Mouse (Mus musculus) liver, embryonic 13.5 days (tissue): ENCODE results near the gene Ece1. TPM values are rescaled to one million over a fixed set of nuclear protein-coding genes. Genes with fewer than 3 reads are reported as not detected.

Experiments
- ATAC-seq: fragments of 200-750 bp; cut with Nextera tagmentation; 2 replicates; pipeline ENCODE4 v1.8.0; 2017; ENCODE audit warnings: low read depth, mild to moderate bottlenecking, moderate number of reproducible peaks, moderate library complexity
- DNase-seq: peaks from one replicate; pipeline ENCODE4 v3.0.0; 2022
- H3K27ac ChIP-seq: fragments of 300-500 bp; sonication (generic); 2 replicates; pipeline ENCODE4 v1.5.1; 2015; ENCODE audit warnings: moderate library complexity, mild to moderate bottlenecking, inconsistent platforms
- H3K27me3 ChIP-seq: fragments of 300-500 bp; sonication (generic); 2 replicates; pipeline ENCODE4 v1.6.1; 2015; ENCODE audit warnings: mild to moderate bottlenecking, inconsistent platforms
- H3K36me3 ChIP-seq: fragments of 300-500 bp; sonication (generic); 2 replicates; pipeline ENCODE4 v1.6.1; 2015; ENCODE audit warnings: mild to moderate bottlenecking, inconsistent platforms
- H3K4me1 ChIP-seq: fragments of 300-500 bp; sonication (generic); replicated peaks from 2 replicates; pipeline ENCODE4 v1.6.1; 2015; ENCODE audit warnings: inconsistent platforms
- H3K4me2 ChIP-seq: fragments of 300-500 bp; sonication (generic); 2 replicates; pipeline ENCODE4 v1.6.1; 2015; ENCODE audit warnings: inconsistent platforms, mild to moderate bottlenecking, moderate library complexity
- H3K4me3 ChIP-seq: fragments of 300-500 bp; sonication (generic); replicated peaks from 2 replicates; pipeline ENCODE4 v1.5.1; 2015; ENCODE audit warnings: mild to moderate bottlenecking, inconsistent platforms
- H3K9ac ChIP-seq: fragments of 300-500 bp; sonication (generic); 2 replicates; pipeline ENCODE4 v1.6.1; 2015; ENCODE audit warnings: mild to moderate bottlenecking, inconsistent platforms
- H3K9me3 ChIP-seq: fragments of 300-500 bp; sonication (generic); replicated peaks from 2 replicates; pipeline ENCODE4 v1.6.1; 2016; ENCODE audit warnings: inconsistent platforms
- WGBS: fragments of 180-500 bp; shearing (Covaris S2); methylation state at CpG from one replicate; pipeline ENCODE4 v1.1.7; 2015; ENCODE audit not compliant: insufficient replicate concordance; 5-methylcytosine and 5-hydroxymethylcytosine counted together
- polyA plus RNA-seq: library from polyadenylated mRNA; unstranded; fragments of >200 nt; fragmentation: Nextera tagmentation; extraction: Ambion mirVana; gene quantifications from 2 replicates; pipeline ENCODE4 v1.2.1, GENCODE M21; 2015

Ece1 gene
- polyA plus RNA-seq = 12.3 and 14.2 TPM in 2 replicates

DNA sequence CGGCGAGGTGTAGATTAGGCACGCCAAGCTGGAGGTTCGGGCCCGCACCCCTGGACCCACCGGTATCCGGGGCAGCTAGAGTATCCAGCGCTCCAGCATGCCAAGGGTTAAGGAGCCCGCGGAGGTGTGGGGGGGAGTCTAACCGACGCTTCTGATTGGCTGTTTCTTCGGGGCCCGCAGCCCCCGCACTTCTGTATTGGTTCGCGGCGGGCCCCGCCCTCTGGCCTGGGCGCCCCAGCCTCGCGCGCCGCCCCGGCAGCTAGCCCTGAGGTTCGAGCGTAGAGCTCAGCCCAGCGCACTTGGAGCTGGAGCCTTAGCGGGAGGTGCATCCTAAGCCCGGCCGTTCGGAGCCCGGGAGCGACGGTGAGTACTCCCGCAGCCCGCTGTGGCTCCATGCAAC, at the start of gene Ece1:
Ece1 (plus strand) TSS at position 219 of the 400 bp plus-strand sequence.
- H3K4me3 ChIP-seq = peak within 1 kb of the TSS; percentile 69
- peak within 1 kb of the TSS; percentile 78 for H3K9ac ChIP-seq
- 0 out of 2 replicates have a peak within 1 kb of the TSS, but pooled peaks have one; percentile 9 for H3K27ac ChIP-seq
- under 1% methylated on average over 37 of the region's 37 CpGs for WGBS
- peak within 1 kb of the TSS; percentile 83 for H3K4me2 ChIP-seq
- DNase-seq = peak; percentile 75
- ATAC-seq = peak; percentile 89
- H3K27me3 ChIP-seq = peaks cover 42% of the 10 kb centered on the region
- H3K4me1 ChIP-seq = peaks cover 59% of the 10 kb centered on the region
- no peaks in the 10 kb centered on the region for H3K36me3 ChIP-seq
- no peaks in the 10 kb centered on the region for H3K9me3 ChIP-seq

DNA sequence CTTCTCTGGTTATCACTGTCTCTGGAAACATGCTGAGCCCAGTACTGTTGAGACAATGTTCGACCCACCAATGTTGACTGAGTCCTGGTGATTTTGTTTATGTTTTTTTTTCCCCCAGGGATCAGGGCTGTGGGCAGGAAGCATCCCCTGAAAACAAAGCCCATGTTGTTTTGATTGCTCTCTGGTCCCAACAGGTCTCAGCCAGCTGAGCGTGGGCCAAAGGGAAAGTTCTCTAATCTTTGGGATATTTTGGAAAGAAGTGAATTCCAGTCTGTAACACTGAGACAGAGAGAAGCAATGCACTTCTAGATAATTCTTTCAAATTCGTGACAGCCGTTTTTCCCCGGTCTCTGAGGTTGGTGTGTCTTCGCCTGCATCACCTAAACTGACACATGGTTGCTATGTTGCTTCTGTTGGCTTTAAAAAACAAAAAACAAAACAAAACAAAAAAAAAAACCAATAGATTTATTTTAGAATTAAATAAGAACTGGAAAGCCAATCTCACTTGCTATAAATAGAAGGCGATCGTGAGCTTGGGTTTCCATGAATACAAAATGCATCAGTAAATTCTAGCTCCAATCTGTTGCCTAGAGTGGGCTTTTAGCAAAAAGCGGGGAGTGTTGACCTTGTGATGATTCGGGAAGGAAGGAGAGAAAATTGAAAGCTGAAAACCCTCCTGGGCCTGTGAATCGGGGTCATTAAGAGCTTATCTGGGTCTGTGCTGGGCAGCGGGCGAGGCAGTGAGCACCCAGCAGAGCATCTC, 48.9 kb upstream of the Ece1 start:
- H3K4me3 ChIP-seq = no peak overlapping the region
- no peaks in the 10 kb centered on the region for H3K4me1 ChIP-seq
- ATAC-seq (no peak), DNase-seq (no peak)
- no peaks in the 10 kb centered on the region for H3K9me3 ChIP-seq
- 0 out of 2 replicates have a peak, but pooled peaks cover 12% of the 10 kb centered on the region for H3K27me3 ChIP-seq
- H3K4me2 ChIP-seq = no peak overlapping the region
- H3K36me3 ChIP-seq = no peaks in the 10 kb centered on the region
- no peak overlapping the region for H3K9ac ChIP-seq
- H3K27ac ChIP-seq = no peak overlapping the region
- 57% methylated on average over 13 of the region's 13 CpGs for WGBS

DNA sequence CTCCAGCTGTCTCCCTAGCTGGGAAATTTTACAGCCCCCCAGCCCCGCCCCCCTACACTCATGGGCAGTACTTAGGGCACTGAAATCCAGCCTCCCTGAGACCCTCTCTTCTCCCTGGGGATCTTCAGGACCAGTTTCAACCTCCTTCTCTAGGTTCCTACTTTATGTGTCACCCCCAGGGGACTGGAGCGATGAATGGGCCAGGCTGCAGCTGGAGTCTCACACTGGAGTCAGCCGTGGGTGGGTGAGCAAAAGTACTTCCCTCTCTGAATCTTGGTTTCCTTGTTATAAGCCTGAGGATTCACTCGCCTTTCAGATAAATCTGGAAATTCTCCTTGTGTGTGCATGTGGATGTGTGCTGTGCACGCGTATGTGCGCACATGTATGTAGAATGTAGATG, 47.9 kb upstream of the Ece1 start:
- no peak overlapping the region for H3K4me3 ChIP-seq
- H3K27me3 ChIP-seq = 0 out of 2 replicates have a peak, but pooled peaks cover 12% of the 10 kb centered on the region
- ATAC-seq = no peak
- 72% methylated on average over 7 of the region's 7 CpGs for WGBS
- H3K9ac ChIP-seq = no peak overlapping the region
- DNase-seq = no peak
- H3K27ac ChIP-seq = no peak overlapping the region
- no peaks in the 10 kb centered on the region for H3K9me3 ChIP-seq
- no peaks in the 10 kb centered on the region for H3K36me3 ChIP-seq
- H3K4me1 ChIP-seq = no peaks in the 10 kb centered on the region
- no peak overlapping the region for H3K4me2 ChIP-seq

DNA sequence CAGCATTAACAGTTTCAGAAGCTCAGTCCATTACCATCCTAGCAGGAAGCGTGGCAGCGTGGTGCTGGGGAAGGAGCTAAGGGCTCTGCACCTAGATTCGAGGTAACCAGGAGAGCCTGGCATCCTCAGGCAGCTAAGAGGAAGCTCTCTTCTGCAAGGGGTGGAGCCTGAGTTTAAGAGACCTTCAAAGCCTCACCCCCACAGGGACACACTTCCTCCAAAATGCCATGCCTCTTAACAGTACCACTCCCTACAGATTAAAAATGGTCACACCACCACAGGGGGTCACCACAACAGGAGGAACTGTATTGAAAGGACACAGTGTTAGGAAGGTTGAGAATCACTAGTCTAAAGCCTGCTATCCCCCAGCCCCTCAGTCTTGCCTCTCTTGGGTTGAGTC, 46.6 kb upstream of the Ece1 start:
- Histone ChIP-seq H3K4me1 (no peaks in the 10 kb centered on the region), H3K4me3 (no peak overlapping the region), H3K9ac (no peak overlapping the region), H3K27me3 (0 out of 2 replicates have a peak, but pooled peaks cover 6% of the 10 kb centered on the region), H3K27ac (no peak overlapping the region), H3K36me3 (no peaks in the 10 kb centered on the region), H3K4me2 (no peak overlapping the region), H3K9me3 (no peaks in the 10 kb centered on the region)
- ATAC-seq (no peak), DNase-seq (no peak)
- WGBS = 27% methylated on average over 3 of the region's 3 CpGs

DNA sequence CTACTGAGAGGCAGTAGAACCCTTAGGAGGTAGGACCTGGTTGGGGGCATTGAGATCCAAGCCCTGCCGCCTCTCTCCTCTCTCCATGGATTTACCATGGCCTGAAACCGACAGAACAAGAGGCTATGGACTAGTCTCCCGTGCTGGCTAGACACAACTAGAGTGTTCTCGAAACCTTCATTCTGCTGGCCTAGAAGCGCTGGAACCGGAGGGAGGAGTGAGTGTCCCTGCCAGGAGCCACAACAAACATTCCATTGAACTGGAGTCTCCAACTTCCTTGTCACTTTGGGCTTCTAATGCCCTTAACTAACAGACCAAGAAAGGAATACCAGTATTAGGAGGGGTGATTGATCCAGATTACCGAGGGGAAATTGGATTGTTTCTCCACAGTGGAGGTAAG, 45.8 kb upstream of the Ece1 start:
- H3K4me3 ChIP-seq = no peak overlapping the region
- H3K4me1 ChIP-seq = no peaks in the 10 kb centered on the region
- H3K27ac ChIP-seq = no peak overlapping the region
- no peaks in the 10 kb centered on the region for H3K9me3 ChIP-seq
- no peaks in the 10 kb centered on the region for H3K36me3 ChIP-seq
- H3K27me3 ChIP-seq = 0 out of 2 replicates have a peak, but pooled peaks cover 6% of the 10 kb centered on the region
- DNase-seq (no peak), ATAC-seq (no peak)
- no peak overlapping the region for H3K4me2 ChIP-seq
- 47% methylated on average over 7 of the region's 7 CpGs for WGBS
- H3K9ac ChIP-seq = no peak overlapping the region

DNA sequence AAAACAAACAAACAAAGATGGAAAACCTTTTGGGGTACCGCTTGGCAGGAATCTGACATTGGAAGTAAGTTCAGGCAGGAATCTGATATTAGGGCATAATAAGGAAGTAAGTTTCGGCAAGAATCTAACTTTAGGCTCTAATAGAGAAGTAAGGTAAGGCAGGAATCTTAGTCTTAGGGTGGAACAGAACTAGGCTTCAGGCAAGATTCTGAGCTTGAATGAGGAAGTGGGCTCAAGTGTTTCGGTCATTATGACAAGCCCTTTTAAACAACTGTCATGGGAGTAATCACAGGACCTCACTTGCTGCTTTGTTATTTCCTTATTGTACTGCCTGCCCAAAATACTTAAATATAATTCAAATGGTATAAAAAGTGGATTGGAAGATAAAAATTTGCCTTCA, 43.7 kb upstream of the Ece1 start:
- Histone ChIP-seq H3K4me3 (no peak overlapping the region), H3K36me3 (no peaks in the 10 kb centered on the region), H3K9me3 (no peaks in the 10 kb centered on the region), H3K4me1 (no peaks in the 10 kb centered on the region), H3K27ac (no peak overlapping the region), H3K4me2 (no peak overlapping the region), H3K27me3 (no peaks in the 10 kb centered on the region), H3K9ac (no peak overlapping the region)
- DNase-seq = no peak
- 47% methylated on average over 3 of the region's 3 CpGs for WGBS
- no peak for ATAC-seq

DNA sequence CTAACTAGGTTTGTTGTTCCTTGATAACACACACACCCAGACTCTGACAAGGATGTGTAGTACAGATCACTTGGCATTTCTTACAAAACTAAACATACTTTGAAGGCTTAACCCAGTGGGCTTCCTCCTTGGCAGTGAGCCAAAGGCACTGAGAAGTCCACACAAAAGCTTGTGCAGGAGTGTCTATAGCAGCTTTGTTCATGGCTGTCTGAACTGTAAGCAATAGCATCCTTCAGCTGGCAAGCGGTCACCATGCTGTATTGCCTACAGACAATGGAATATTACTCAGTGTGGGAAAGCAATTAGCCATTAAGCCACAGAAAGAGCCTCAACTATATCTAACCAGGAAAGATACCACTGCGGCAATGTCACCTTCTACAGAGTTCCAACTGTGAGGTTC, 42.5 kb upstream of the Ece1 start:
- H3K36me3 ChIP-seq = no peaks in the 10 kb centered on the region
- H3K9ac ChIP-seq = no peak overlapping the region
- ATAC-seq (no peak), DNase-seq (no peak)
- no peaks in the 10 kb centered on the region for H3K27me3 ChIP-seq
- H3K9me3 ChIP-seq = no peaks in the 10 kb centered on the region
- H3K4me2 ChIP-seq = no peak overlapping the region
- H3K4me3 ChIP-seq = no peak overlapping the region
- H3K27ac ChIP-seq = no peak overlapping the region
- no peaks in the 10 kb centered on the region for H3K4me1 ChIP-seq
- WGBS = 76% methylated on average over 2 of the region's 2 CpGs

DNA sequence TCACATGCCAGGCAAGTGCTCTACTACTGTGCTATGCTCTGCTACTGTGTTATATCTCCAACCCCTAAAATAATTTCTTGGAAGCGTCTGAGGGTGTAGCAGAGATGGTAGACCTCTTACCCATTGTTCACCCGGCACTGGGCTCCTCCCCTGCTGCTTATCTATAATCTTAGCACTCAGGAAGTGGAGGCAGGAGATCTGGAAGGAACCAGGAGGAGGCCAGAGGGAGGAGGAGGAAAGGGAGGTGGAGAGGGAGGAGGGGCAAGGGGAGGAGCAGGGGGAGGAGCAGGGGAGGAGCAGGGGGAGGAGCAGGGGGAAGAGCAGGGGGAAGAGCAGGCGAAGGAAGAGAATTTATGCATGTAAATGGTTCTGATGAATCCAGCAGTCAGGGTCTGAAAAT, 41.3 kb upstream of the Ece1 start:
- no peak overlapping the region for H3K4me3 ChIP-seq
- H3K4me1 ChIP-seq = no peaks in the 10 kb centered on the region
- no peak overlapping the region for H3K27ac ChIP-seq
- H3K4me2 ChIP-seq = no peak overlapping the region
- H3K36me3 ChIP-seq = no peaks in the 10 kb centered on the region
- H3K9ac ChIP-seq = no peak overlapping the region
- DNase-seq (no peak), ATAC-seq (no peak)
- WGBS = 11% methylated on average over 3 of the region's 3 CpGs
- no peaks in the 10 kb centered on the region for H3K27me3 ChIP-seq
- H3K9me3 ChIP-seq = no peaks in the 10 kb centered on the region

DNA sequence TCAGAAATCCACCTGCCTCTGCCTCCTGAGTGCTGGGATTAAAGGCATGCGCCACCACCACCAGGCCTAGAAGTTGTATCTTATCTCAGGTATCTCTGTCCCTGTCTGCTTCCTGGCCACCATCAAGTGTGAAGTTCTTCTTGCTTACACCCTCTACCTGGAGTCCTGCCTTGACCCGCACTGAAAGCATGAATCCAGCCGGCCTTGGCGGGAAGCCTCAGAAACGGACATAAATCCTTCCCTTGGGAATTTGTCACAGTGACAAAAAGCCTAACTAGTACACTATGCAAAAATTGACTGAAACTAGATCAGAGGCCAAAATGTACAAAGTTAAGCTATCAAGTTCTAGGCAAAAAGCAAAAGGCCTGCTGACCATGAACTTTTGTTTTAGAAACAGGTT, 39.5 kb upstream of the Ece1 start:
- DNase-seq (no peak), ATAC-seq (no peak)
- Histone ChIP-seq H3K4me1 (no peaks in the 10 kb centered on the region), H3K36me3 (no peaks in the 10 kb centered on the region), H3K4me2 (no peak overlapping the region), H3K9ac (no peak overlapping the region), H3K27ac (no peak overlapping the region), H3K27me3 (no peaks in the 10 kb centered on the region), H3K9me3 (no peaks in the 10 kb centered on the region), H3K4me3 (no peak overlapping the region)
- 78% methylated on average over 5 of the region's 5 CpGs for WGBS

DNA sequence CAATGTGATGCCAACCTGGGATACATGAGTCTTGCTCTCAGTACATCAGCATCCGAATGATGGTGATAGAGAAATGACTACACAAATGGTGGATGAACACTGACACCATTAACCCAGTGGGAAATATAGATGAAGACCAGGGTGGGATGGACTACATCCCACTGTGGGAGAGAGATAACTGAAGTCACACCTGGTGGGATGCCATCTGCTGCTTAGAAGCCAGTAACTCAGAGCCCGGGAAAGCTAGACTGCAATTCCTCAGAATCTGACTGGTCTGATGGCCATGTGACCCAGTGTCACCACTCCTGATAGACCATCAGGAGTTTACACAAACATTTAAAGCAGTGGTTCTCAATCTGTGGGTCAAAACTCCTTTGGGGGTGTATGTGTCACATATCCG, 38.5 kb upstream of the Ece1 start:
- H3K36me3 ChIP-seq = no peaks in the 10 kb centered on the region
- no peaks in the 10 kb centered on the region for H3K4me1 ChIP-seq
- no peak overlapping the region for H3K9ac ChIP-seq
- WGBS = 65% methylated on average over 3 of the region's 3 CpGs
- H3K9me3 ChIP-seq = no peaks in the 10 kb centered on the region
- H3K27ac ChIP-seq = no peak overlapping the region
- no peak for ATAC-seq
- H3K27me3 ChIP-seq = peaks cover 2% of the 10 kb centered on the region; the same call in 1 of the 2 replicates
- no peak overlapping the region for H3K4me2 ChIP-seq
- DNase-seq = no peak
- H3K4me3 ChIP-seq = no peak overlapping the region

DNA sequence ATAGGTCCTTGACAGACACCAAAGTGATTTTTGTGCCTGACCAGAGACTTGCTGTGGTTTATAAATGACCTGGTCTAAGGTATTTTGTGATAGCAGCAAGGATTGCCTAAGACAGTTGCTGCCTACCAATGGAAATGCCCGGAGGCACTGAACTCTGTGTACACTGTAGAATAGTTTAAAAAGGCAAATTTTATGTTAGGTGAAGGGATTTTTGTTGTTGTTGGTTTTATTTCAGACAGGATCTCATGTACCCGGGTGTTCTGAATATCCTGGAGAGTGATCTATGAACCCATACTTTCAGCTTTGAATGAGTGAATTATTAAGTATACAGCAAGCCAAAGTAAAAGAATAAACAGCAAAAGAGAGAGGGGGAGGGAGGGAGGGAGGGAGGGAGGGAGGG, 37.2 kb upstream of the Ece1 start:
- no peak for DNase-seq
- Histone ChIP-seq H3K4me1 (no peaks in the 10 kb centered on the region), H3K4me2 (no peak overlapping the region), H3K27me3 (peaks cover 16% of the 10 kb centered on the region), H3K36me3 (no peaks in the 10 kb centered on the region), H3K9me3 (no peaks in the 10 kb centered on the region), H3K27ac (no peak overlapping the region), H3K9ac (no peak overlapping the region), H3K4me3 (no peak overlapping the region)
- WGBS = 64% methylated on average over 2 of the region's 2 CpGs
- no peak for ATAC-seq

DNA sequence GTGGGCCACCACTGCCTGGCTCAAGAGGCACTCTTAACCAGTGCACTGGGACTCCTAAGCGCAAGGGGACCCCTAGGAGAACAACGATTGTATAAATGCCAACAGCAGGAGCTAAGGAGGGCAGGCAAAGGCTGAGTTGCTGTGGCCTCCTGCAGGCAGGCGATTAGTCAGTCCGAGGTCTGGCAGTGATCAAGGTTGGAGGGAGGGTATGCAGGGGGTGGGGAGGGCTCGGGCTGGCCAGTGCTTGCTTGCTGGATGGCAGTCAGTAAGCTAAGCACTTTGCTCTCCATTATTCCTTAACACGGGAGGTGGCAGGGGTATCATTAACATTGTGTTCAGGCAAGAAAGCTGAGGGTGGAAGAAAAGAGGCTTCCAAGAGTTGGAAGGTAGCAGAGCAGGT, 31.7 kb upstream of the Ece1 start:
- H3K4me1 ChIP-seq = no peaks in the 10 kb centered on the region
- H3K4me2 ChIP-seq = no peak overlapping the region
- H3K27me3 ChIP-seq = peaks cover 30% of the 10 kb centered on the region
- H3K27ac ChIP-seq = no peak overlapping the region
- no peak overlapping the region for H3K4me3 ChIP-seq
- 20% methylated on average over 6 of the region's 6 CpGs for WGBS
- DNase-seq = no peak
- no peak for ATAC-seq
- H3K36me3 ChIP-seq = no peaks in the 10 kb centered on the region
- H3K9me3 ChIP-seq = no peaks in the 10 kb centered on the region
- H3K9ac ChIP-seq = no peak overlapping the region
